Mouse (Mus musculus): Measurements from ENCODE around the gene Rbm46. TPM values are rescaled to one million over a fixed set of nuclear protein-coding genes. Genes with fewer than 3 reads are reported as not detected.

Rbm46 gene
- polyA plus RNA-seq, 1 experiment from 2014 or later = 0.88 TPM

Other genes with a start within 250 kb of the Rbm46 start
- 1.7 and 2.2 TPM in 2 replicates for gene Lrat, start 27.5 kb upstream of the Rbm46 start, polyA plus RNA-seq (2015; fragmentation: Nextera tagmentation; extraction: Ambion mirVana)
- 827 and 988 TPM in 2 replicates for gene Fgg, start 131.2 kb upstream of the Rbm46 start, polyA plus RNA-seq (2015; fragmentation: Nextera tagmentation; extraction: Ambion mirVana)
- gene Fga, start 149.6 kb upstream of the Rbm46 start, polyA plus RNA-seq (2015; fragmentation: Nextera tagmentation; extraction: Ambion mirVana) = 921 and 1,132 TPM in 2 replicates
- gene Fgb, start 173.4 kb upstream of the Rbm46 start, polyA plus RNA-seq (2015; fragmentation: Nextera tagmentation; extraction: Ambion mirVana) = 533 and 675 TPM in 2 replicates
- gene Plrg1, start 179.0 kb upstream of the Rbm46 start, polyA plus RNA-seq (2015; fragmentation: Nextera tagmentation; extraction: Ambion mirVana) = 41.9 and 46.0 TPM in 2 replicates